Mouse (Mus musculus) ovary, adult 18-20 months (tissue): ENCODE data around the gene Mdga1.

Experiments used
- DNase-seq: peaks from one replicate; pipeline ENCODE4 v3.0.0; 2022; ENCODE audit warnings: low spot score, mixed read lengths

Gene Mdga1

GRCm38 (mm10) chr17:29884596-29884995, 85.3 kb downstream of the Mdga1 start:
- no peak for DNase-seq

GRCm38 (mm10) chr17:29883351-29883750, 86.5 kb downstream of the Mdga1 start:
- DNase-seq = no peak

- no peak for DNase-seq
These were observed 87.0 kb downstream of the Mdga1 start for GRCm38 (mm10) chr17:29882885-29883284.

- DNase-seq = no peak
These were observed 89.6 kb downstream of the Mdga1 start for GRCm38 (mm10) chr17:29880251-29880650.

- no peak for DNase-seq
These were observed 90.9 kb downstream of the Mdga1 start for GRCm38 (mm10) chr17:29878990-29879389.

- no peak for DNase-seq
These were observed 95.7 kb downstream of the Mdga1 start for GRCm38 (mm10) chr17:29874082-29874679.

- DNase-seq = no peak
These were observed 96.3 kb downstream of the Mdga1 start for GRCm38 (mm10) chr17:29873580-29874015.

- DNase-seq = no peak
These were observed 99.6 kb downstream of the Mdga1 start for GRCm38 (mm10) chr17:29870316-29870715.

GRCm38 (mm10) chr17:29865914-29866313, 104.0 kb downstream of the Mdga1 start:
- DNase-seq = no peak

GRCm38 (mm10) chr17:29864440-29864839, 105.4 kb downstream of the Mdga1 start:
- no peak for DNase-seq

- no peak for DNase-seq
These were observed 110.1 kb downstream of the Mdga1 start for GRCm38 (mm10) chr17:29859788-29860283.

- no peak for DNase-seq
These were observed 111.1 kb downstream of the Mdga1 start for GRCm38 (mm10) chr17:29858764-29859163.

- no peak for DNase-seq
These were observed 113.9 kb downstream of the Mdga1 start for GRCm38 (mm10) chr17:29855702-29856580.

- DNase-seq = no peak
These were observed 115.1 kb downstream of the Mdga1 start for GRCm38 (mm10) chr17:29854835-29855234.

- no peak for DNase-seq
These were observed 115.5 kb downstream of the Mdga1 start for GRCm38 (mm10) chr17:29854388-29854787.

- no peak for DNase-seq
These were observed 116.9 kb downstream of the Mdga1 start for GRCm38 (mm10) chr17:29852846-29853486.

GRCm38 (mm10) chr17:29849436-29849797, 120.5 kb downstream of the Mdga1 start:
- DNase-seq = no peak

- DNase-seq = no peak
These were observed 121.0 kb downstream of the Mdga1 start for GRCm38 (mm10) chr17:29848793-29849435.

- no peak for DNase-seq
These were observed 122.6 kb downstream of the Mdga1 start for GRCm38 (mm10) chr17:29847291-29847690.

GRCm38 (mm10) chr17:29846284-29846683, 123.6 kb downstream of the Mdga1 start:
- no peak for DNase-seq

- no peak for DNase-seq
These were observed 124.9 kb downstream of the Mdga1 start for GRCm38 (mm10) chr17:29844949-29845348.
